Mouse (Mus musculus): ENCODE measurements around the gene Mrpl11. TPM values are rescaled to one million over a fixed set of nuclear protein-coding genes. Genes with fewer than 3 reads are reported as not detected.
A peak's percentile ranks its signal among the peaks of the same experiment; 100 is the strongest.
"Not testable (repeated sequence)": the region's sequence is repeated elsewhere in the genome, so short reads cannot be mapped to it uniquely, and the experiment has no call there.

Mrpl11 gene
- polyA plus RNA-seq, 1 experiment from 2014 or later, result 107 TPM

DNA sequence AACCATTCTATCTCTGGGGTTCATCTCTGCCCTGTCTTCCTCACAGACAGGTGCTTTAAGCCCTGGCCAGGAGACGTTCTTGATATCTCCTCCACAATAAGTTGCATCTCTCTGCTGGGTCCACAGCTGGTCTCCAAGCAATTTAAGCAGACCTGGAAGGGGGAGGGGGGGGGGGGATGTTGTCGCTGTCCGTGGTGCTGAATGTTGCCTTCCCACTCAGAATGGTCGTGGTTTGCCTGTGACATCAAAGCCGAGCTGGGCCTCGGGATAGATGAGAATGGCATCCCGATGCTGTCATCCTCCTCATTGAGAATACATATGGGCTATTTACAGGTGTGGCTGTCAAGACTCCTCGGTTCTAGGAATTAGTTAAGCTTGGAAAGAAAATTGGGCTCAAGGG lies 30.4 kb downstream of the Mrpl11 start:
- no peak for DNase-seq (ENCODE audit: low spot score)

DNA sequence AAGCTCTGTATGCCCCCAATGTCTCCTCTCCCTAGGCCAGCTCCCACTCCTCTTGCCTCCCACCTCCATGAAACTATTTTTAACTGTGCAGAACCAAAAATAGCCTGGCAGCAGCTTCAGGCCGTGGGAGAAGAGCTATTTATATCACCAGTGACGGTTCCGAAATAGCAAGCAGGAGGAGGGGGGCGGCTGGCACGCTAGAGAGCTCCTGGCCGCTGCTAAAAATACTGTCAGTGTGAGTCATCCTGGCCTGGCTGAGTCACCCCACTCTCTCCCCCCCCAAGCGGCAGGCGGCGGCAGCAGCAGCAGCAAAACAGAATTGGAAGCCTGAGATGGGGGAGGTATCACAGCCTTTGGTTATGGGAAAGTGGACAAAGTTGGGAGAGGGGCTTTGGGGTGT lies 31.0 kb downstream of the Mrpl11 start:
- DNase-seq (ENCODE audit: low spot score), result no peak

DNA sequence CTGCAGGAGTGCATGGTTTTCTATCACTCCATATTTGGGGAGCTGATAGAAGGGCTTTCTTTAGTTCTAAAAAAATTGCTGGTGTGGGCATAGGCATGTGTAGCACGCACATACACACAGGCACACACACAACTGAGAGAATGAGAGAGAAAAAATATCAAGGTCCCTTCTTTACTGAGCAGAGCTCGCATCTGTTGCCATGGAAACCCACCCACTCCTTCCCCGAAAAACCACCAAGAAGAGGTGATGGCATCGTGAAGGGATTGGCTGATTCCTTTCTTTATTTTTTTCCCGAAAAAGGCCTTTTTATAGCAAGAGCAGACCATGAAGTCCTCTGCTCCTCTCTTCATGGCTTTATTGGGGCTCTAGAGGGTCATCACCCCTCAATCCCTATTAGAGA lies 32.1 kb downstream of the Mrpl11 start:
- no peak for DNase-seq (ENCODE audit: low spot score)

DNA sequence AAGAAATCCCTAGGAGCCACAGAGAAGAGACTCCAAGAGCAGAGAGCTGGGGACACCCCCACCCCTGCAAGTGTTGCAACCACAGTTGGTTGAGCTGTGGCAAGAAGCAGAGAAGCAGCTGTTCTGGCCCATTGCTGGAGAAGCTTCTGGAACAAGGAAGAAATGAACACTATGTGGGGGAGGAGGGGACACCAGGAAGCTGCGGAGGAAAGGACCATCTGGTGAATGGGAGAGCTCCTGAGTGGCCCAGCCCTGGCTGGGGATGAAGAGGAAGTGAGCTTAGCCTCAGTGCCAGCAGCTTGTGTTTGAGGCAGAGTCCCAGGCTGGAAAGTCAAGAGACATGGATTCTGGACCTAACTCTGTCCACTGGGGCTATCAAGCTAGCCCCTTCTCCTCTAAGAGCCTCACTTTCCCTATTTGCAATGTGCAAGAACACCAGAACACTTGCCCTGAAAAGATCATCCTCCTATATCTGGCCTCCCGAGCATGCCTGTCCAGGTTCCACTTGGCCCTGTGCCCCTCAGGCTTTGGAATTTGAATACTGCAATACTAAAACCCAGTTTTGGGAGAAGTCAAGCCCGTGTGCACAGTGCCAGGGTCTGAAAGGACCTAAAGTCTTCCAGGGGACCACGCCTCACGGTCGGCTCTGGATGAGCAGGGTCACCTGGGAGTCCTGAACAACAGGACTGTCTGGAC lies 37.6 kb downstream of the Mrpl11 start:
- no peak for DNase-seq (ENCODE audit: low spot score)

DNA sequence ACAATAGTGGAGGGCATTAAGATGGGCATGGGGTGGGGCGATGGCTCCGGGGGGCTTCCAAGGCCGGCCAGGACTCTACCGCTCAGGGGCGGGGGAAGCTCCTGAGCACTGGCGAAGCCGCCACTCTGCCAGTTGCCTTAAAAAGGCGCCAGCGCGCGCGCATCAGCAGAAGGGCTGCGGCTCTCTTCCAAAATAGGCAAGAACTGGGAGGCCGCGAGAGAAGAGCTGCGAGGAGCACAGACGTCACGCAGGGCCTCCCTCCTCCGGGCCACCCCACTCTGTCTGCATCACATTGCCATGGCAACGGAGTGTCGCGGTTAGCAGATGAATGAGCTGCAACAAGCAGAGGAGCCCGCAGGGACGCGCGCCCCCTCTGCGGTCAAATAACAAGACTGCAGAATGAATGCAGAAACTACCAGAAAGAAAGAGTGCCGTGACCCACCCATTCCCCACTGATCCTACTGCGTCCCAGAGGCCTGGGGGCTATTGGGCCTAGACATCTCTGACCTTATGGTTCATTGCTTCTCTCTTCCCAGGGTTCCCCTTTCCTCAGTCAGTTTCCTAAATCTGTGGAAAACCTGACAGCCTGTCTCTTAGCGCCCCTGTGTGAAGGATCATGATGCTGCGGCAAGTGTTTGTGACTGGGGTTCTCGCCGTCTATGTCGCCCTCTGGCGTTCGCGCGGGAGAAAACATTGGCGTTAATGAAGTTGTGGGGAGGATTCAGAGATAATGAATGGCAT lies 39.9 kb downstream of the Mrpl11 start:
- DNase-seq (ENCODE audit: low spot score), result peak; percentile 92

DNA sequence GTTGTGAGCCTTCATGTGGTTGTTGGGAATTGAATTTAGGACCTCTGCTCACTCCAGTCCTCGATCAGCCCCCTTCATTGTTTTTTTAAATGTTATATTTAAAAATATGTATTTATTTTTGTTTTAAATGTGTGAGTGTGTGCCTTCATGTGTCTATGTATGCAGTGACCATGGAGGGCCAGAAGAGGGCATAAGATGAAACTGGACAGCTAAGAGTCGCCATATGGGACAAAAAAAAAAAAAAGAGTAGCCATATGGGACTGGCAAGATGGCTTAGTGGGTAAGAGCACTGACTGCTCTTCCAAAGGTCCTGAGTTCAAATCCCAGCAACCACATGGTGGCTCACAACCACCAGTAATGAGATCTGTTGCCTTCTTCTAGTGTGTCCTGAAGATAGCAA lies 41.7 kb downstream of the Mrpl11 start:
- not testable (repeated sequence) for DNase-seq (ENCODE audit: low spot score)

DNA sequence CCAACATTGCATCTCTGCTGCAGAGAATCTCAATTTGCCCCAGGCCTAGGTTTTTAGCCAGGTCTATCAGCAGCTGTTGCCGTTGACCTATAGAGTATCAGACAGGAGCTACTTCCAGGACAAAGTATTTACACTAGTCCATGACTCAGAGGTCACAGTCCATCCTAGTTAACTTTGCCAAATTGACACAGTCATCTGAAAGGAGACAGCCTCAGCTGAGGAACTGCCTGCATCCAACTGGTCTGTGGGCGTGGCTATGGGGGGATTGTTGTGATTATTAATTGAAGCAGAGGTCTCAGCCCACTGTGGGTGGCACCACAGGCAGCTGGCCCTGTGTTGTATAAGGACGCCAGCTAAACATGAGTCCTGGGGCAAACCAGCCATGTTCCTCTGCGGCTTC lies 43.0 kb downstream of the Mrpl11 start:
- no peak for DNase-seq (ENCODE audit: low spot score)

DNA sequence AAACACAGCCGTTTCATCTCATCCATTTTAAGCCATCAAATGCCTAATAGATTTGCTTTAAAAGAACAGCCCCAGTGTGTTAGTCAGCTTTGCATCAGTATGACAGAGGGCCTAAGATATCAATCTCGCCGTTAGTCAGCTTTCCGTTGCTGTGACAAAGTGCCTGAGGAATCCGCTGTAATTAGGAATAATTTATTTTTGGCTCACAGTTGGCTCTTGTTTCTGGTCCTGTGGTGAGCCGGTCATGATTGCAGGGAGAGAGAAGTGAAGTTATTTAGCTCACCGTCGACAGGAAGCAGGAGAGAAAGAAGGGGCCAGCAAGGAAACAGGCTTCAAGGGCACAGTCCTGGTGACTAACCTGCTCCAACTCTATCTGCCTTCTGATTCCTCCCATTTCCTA lies 51.2 kb downstream of the Mrpl11 start:
- DNase-seq (ENCODE audit: low spot score), result no peak

DNA sequence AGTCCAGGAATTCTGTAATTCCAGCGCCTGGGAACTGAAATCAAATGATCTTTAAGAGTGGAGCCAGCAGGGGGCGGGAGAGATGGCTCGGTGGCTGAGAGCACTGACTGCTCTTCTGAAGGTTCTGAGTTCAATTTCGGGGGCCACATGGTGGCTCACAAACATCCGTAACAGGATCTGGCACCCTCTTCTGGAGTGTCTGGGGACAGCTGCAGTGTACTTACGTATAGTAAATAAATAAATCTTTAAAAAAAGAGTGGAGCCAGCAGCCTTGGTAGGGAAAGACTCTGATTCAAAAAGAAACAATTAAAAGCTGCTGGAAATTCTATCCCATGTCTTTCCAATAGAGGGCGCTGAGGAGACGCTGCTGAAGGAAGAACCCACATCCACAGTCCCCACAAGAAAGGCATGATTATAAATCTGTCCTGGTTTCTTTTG lies 53.0 kb downstream of the Mrpl11 start:
- peak; percentile 63 for DNase-seq (ENCODE audit: low spot score)

DNA sequence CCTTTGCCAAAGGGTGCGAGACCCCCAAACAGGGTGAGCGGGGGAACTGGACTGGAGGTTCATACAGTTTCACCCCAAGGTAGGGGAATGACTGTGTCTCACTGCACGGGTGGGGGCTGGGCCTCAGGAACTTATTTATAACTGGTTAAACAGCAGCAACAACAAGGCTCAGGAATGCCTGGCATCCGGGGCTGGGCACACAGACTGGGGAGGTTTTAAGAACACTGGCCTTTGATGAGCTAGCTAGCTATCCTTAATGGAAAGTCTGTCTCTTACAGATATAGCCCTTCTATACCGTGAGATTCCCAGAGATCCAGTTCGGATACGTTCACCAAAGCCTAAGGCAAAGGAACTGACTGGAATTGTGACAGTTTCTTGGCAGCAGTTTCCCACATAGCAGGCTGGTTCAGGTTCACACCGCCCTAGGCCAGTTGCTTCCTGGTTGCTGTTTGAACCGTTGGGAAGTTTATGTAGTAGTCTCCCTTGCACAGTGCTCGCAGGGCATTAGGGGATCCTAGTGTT lies 54.3 kb downstream of the Mrpl11 start:
- no peak for DNase-seq (ENCODE audit: low spot score)

Other genes with a start within 250 kb of the Mrpl11 start
- 39.1 and 49.0 TPM in 2 replicates for gene Rbm4b, start 205.7 kb upstream of the Mrpl11 start, polyA plus RNA-seq (2015; fragmentation: Nextera tagmentation; extraction: Ambion mirVana)
- gene Rbm4, start 168.2 kb upstream of the Mrpl11 start, polyA plus RNA-seq (2015; fragmentation: Nextera tagmentation; extraction: Ambion mirVana), result 62.0 and 72.5 TPM in 2 replicates
- gene Gm21992, start 150.5 kb upstream of the Mrpl11 start, polyA plus RNA-seq (2015; fragmentation: Nextera tagmentation; extraction: Ambion mirVana), result 35.6 and 36.7 TPM in 2 replicates
- gene Rbm14, start 150.5 kb upstream of the Mrpl11 start, polyA plus RNA-seq (2015; fragmentation: Nextera tagmentation; extraction: Ambion mirVana), result 51.4 and 67.4 TPM in 2 replicates
- 41.1 and 43.4 TPM in 2 replicates for gene Ccs, start 122.8 kb upstream of the Mrpl11 start, polyA plus RNA-seq (2015; fragmentation: Nextera tagmentation; extraction: Ambion mirVana)
- 0.13 TPM in 1 of 2 replicates, not detected in the other for gene Ccdc87, start 122.8 kb upstream of the Mrpl11 start, polyA plus RNA-seq (2015; fragmentation: Nextera tagmentation; extraction: Ambion mirVana)
- gene Ctsf, start 107.0 kb upstream of the Mrpl11 start, polyA plus RNA-seq (2015; fragmentation: Nextera tagmentation; extraction: Ambion mirVana), result 11.3 and 12.4 TPM in 2 replicates
- gene Actn3, start 84.2 kb upstream of the Mrpl11 start, polyA plus RNA-seq (2015; fragmentation: Nextera tagmentation; extraction: Ambion mirVana), result 21.4 and 26.6 TPM in 2 replicates
- 10.2 and 12.6 TPM in 2 replicates for gene Zdhhc24, start 83.5 kb upstream of the Mrpl11 start, polyA plus RNA-seq (2015; fragmentation: Nextera tagmentation; extraction: Ambion mirVana)
- 1.4 and 2.2 TPM in 2 replicates for gene Bbs1, start 55.5 kb upstream of the Mrpl11 start, polyA plus RNA-seq (2015; fragmentation: Nextera tagmentation; extraction: Ambion mirVana)
- gene Dpp3, start 33.9 kb upstream of the Mrpl11 start, polyA plus RNA-seq (2015; fragmentation: Nextera tagmentation; extraction: Ambion mirVana), result 101 and 102 TPM in 2 replicates
- gene Peli3, start 19.0 kb upstream of the Mrpl11 start, polyA plus RNA-seq (2015; fragmentation: Nextera tagmentation; extraction: Ambion mirVana), result 0.47 and 0.81 TPM in 2 replicates
- not detected in 2 replicates for gene Npas4, start 28.2 kb downstream of the Mrpl11 start, polyA plus RNA-seq (2015; fragmentation: Nextera tagmentation; extraction: Ambion mirVana)
- gene Slc29a2, start 61.7 kb downstream of the Mrpl11 start, polyA plus RNA-seq (2015; fragmentation: Nextera tagmentation; extraction: Ambion mirVana), result 1.5 and 1.7 TPM in 2 replicates
- 23.8 and 24.1 TPM in 2 replicates for gene B4gat1, start 76.7 kb downstream of the Mrpl11 start, polyA plus RNA-seq (2015; fragmentation: Nextera tagmentation; extraction: Ambion mirVana)
- 0.94 and 1.3 TPM in 2 replicates for gene AC124502.3, start 76.7 kb downstream of the Mrpl11 start, polyA plus RNA-seq (2015; fragmentation: Nextera tagmentation; extraction: Ambion mirVana)
- gene Brms1, start 79.2 kb downstream of the Mrpl11 start, polyA plus RNA-seq (2015; fragmentation: Nextera tagmentation; extraction: Ambion mirVana), result 66.4 and 67.6 TPM in 2 replicates
- 0.84 and 1.1 TPM in 2 replicates for gene Rin1, start 88.3 kb downstream of the Mrpl11 start, polyA plus RNA-seq (2015; fragmentation: Nextera tagmentation; extraction: Ambion mirVana)
- 4.1 and 7.1 TPM in 2 replicates for gene Cd248, start 105.9 kb downstream of the Mrpl11 start, polyA plus RNA-seq (2015; fragmentation: Nextera tagmentation; extraction: Ambion mirVana)
- gene Tmem151a, start 123.4 kb downstream of the Mrpl11 start, polyA plus RNA-seq (2015; fragmentation: Nextera tagmentation; extraction: Ambion mirVana), result 0.32 and 0.33 TPM in 2 replicates
- 65.9 and 75.7 TPM in 2 replicates for gene Yif1a, start 126.4 kb downstream of the Mrpl11 start, polyA plus RNA-seq (2015; fragmentation: Nextera tagmentation; extraction: Ambion mirVana)
- 0.91 and 1.2 TPM in 2 replicates for gene Cnih2, start 136.4 kb downstream of the Mrpl11 start, polyA plus RNA-seq (2015; fragmentation: Nextera tagmentation; extraction: Ambion mirVana)
- 246 and 252 TPM in 2 replicates for gene Rab1b, start 144.9 kb downstream of the Mrpl11 start, polyA plus RNA-seq (2015; fragmentation: Nextera tagmentation; extraction: Ambion mirVana)
- gene Klc2, start 156.4 kb downstream of the Mrpl11 start, polyA plus RNA-seq (2015; fragmentation: Nextera tagmentation; extraction: Ambion mirVana), result 6.6 and 8.7 TPM in 2 replicates

Measured in thymus, postnatal 0 days (tissue).